Mouse (Mus musculus) embryonic facial prominence, embryonic 10.5 days (tissue): Measurements from ENCODE around the gene Eml2. TPM values are rescaled to one million over a fixed set of nuclear protein-coding genes. Genes with fewer than 3 reads are reported as not detected.

Experiments
- DNase-seq: peaks from one replicate; pipeline ENCODE4 v3.0.0-alpha.2; 2017; ENCODE audit warnings: low spot score
- H3K27ac ChIP-seq: fragments of 300-500 bp; sonication (generic); replicated peaks from 2 replicates; pipeline ENCODE4 v1.5.1; 2016; ENCODE audit warnings: mild to moderate bottlenecking
- H3K27me3 ChIP-seq: fragments of 300-500 bp; sonication (generic); replicated peaks from 2 replicates; pipeline ENCODE4 v1.6.1; 2016; ENCODE audit warnings: low read depth, mild to moderate bottlenecking; ENCODE audit not compliant: poor library complexity, severe bottlenecking
- H3K36me3 ChIP-seq: fragments of 300-500 bp; sonication (generic); replicated peaks from 2 replicates; pipeline ENCODE4 v1.6.1; 2016; ENCODE audit warnings: mild to moderate bottlenecking, moderate library complexity
- H3K4me1 ChIP-seq: fragments of 300-500 bp; sonication (generic); 2 replicates; pipeline ENCODE4 v1.6.1; 2016
- H3K4me3 ChIP-seq: fragments of 300-500 bp; sonication (generic); 2 replicates; pipeline ENCODE4 v1.5.1; 2016; ENCODE audit warnings: mild to moderate bottlenecking, moderate library complexity
- H3K9me3 ChIP-seq: fragments of 300-500 bp; sonication (generic); 2 replicates; pipeline ENCODE4 v1.6.1; 2016; ENCODE audit warnings: mild to moderate bottlenecking
- WGBS: fragments of 180-500 bp; shearing (Covaris S2); methylation state at CpG from one replicate; pipeline ENCODE4 v1.1.7; 2016; 5-methylcytosine and 5-hydroxymethylcytosine counted together
- polyA plus RNA-seq: library from polyadenylated mRNA; unstranded; fragments of >200 nt; fragmentation: Nextera tagmentation; extraction: Ambion mirVana; gene quantifications from 2 replicates; pipeline ENCODE4 v1.2.1, GENCODE M21; 2016

Eml2 gene
- polyA plus RNA-seq, 1 experiment from 2014 or later, result 5.2 TPM

GRCm38 (mm10) chr7:19180862-19181429 lies 4.7 kb downstream of the Eml2 start:
- Histone ChIP-seq H3K27me3 (peaks cover 49% of the 10 kb centered on the region), H3K4me1 (peaks cover 47% of the 10 kb centered on the region), H3K4me3 (peak overlapping the region; percentile 64), H3K27ac (peak overlapping the region; percentile 66), H3K36me3 (peaks cover 15% of the 10 kb centered on the region), H3K9me3 (0 out of 2 replicates have a peak, but pooled peaks cover 3% of the 10 kb centered on the region)
- 1% methylated on average over 27 of the region's 27 CpGs for WGBS
- peak; percentile 83 for DNase-seq

- Histone ChIP-seq H3K27me3 (peaks cover 16% of the 10 kb centered on the region), H3K36me3 (peaks cover 40% of the 10 kb centered on the region), H3K9me3 (no peaks in the 10 kb centered on the region), H3K4me1 (peaks cover 23% of the 10 kb centered on the region), H3K27ac (no peak overlapping the region), H3K4me3 (no peak overlapping the region)
- WGBS, result 88% methylated on average over 2 of the region's 2 CpGs
- DNase-seq, result no peak
These were observed 8.0 kb downstream of the Eml2 start for GRCm38 (mm10) chr7:19184250-19184649.

GRCm38 (mm10) chr7:19184758-19185157 lies 8.5 kb downstream of the Eml2 start:
- peaks cover 42% of the 10 kb centered on the region for H3K36me3 ChIP-seq
- peaks cover 18% of the 10 kb centered on the region for H3K4me1 ChIP-seq
- no peak for DNase-seq
- H3K4me3 ChIP-seq, result no peak overlapping the region
- peaks cover 11% of the 10 kb centered on the region for H3K27me3 ChIP-seq
- H3K27ac ChIP-seq, result no peak overlapping the region
- H3K9me3 ChIP-seq, result no peaks in the 10 kb centered on the region
- WGBS, result 88% methylated on average over 6 of the region's 6 CpGs

- Histone ChIP-seq H3K27ac (no peak overlapping the region), H3K9me3 (peaks cover 10% of the 10 kb centered on the region; the same call in 1 of the 2 replicates), H3K4me3 (no peak overlapping the region), H3K27me3 (no peaks in the 10 kb centered on the region), H3K36me3 (peaks cover 84% of the 10 kb centered on the region), H3K4me1 (no peaks in the 10 kb centered on the region)
- no peak for DNase-seq
- 96% methylated on average over 4 of the region's 4 CpGs for WGBS
These were observed 18.5 kb downstream of the Eml2 start for GRCm38 (mm10) chr7:19194676-19195075.

GRCm38 (mm10) chr7:19196676-19197075 lies 20.5 kb downstream of the Eml2 start:
- Histone ChIP-seq H3K9me3 (peaks cover 10% of the 10 kb centered on the region; the same call in 1 of the 2 replicates), H3K27ac (no peak overlapping the region), H3K27me3 (no peaks in the 10 kb centered on the region), H3K36me3 (peaks cover 81% of the 10 kb centered on the region), H3K4me3 (no peak overlapping the region), H3K4me1 (no peaks in the 10 kb centered on the region)
- WGBS, result 63% methylated on average over 6 of the region's 6 CpGs
- DNase-seq, result no peak

- Histone ChIP-seq H3K4me3 (no peak overlapping the region), H3K4me1 (no peaks in the 10 kb centered on the region), H3K9me3 (peaks cover 10% of the 10 kb centered on the region; the same call in 1 of the 2 replicates), H3K36me3 (peaks cover 83% of the 10 kb centered on the region), H3K27me3 (no peaks in the 10 kb centered on the region), H3K27ac (no peak overlapping the region)
- no peak for DNase-seq
- WGBS, result 26% methylated on average over 2 of the region's 2 CpGs
These were observed 21.8 kb downstream of the Eml2 start for GRCm38 (mm10) chr7:19197985-19198384.

GRCm38 (mm10) chr7:19201660-19202059 lies 25.4 kb downstream of the Eml2 start:
- WGBS, result 68% methylated on average over 15 of the region's 15 CpGs
- no peaks in the 10 kb centered on the region for H3K4me1 ChIP-seq
- no peak overlapping the region for H3K4me3 ChIP-seq
- no peak for DNase-seq
- no peaks in the 10 kb centered on the region for H3K27me3 ChIP-seq
- peaks cover 79% of the 10 kb centered on the region for H3K36me3 ChIP-seq
- H3K27ac ChIP-seq, result no peak overlapping the region
- no peaks in the 10 kb centered on the region for H3K9me3 ChIP-seq

GRCm38 (mm10) chr7:19202065-19202850 lies 26.0 kb downstream of the Eml2 start:
- peaks cover 73% of the 10 kb centered on the region for H3K36me3 ChIP-seq
- no peak for DNase-seq
- no peak overlapping the region for H3K27ac ChIP-seq
- no peaks in the 10 kb centered on the region for H3K27me3 ChIP-seq
- no peaks in the 10 kb centered on the region for H3K9me3 ChIP-seq
- WGBS, result 59% methylated on average over 15 of the region's 15 CpGs
- H3K4me3 ChIP-seq, result no peak overlapping the region
- no peaks in the 10 kb centered on the region for H3K4me1 ChIP-seq

GRCm38 (mm10) chr7:19208201-19208910 lies 32.1 kb downstream of the Eml2 start:
- 82% methylated on average over 13 of the region's 13 CpGs for whole genome bisulfite sequencing
- no peaks in the 10 kb centered on the region for H3K9me3 ChIP-seq
- no peak overlapping the region for H3K4me3 ChIP-seq
- peaks cover 16% of the 10 kb centered on the region for H3K4me1 ChIP-seq
- H3K27me3 ChIP-seq, result peaks cover 24% of the 10 kb centered on the region
- H3K27ac ChIP-seq, result no peak overlapping the region
- DNase-seq, result no peak
- H3K36me3 ChIP-seq, result peaks cover 27% of the 10 kb centered on the region

- H3K9me3 ChIP-seq, result no peaks in the 10 kb centered on the region
- peaks cover 31% of the 10 kb centered on the region for H3K27me3 ChIP-seq
- peak; percentile 30 for DNase-seq
- 54% methylated on average over 7 of the region's 7 CpGs for WGBS
- peaks cover 16% of the 10 kb centered on the region for H3K4me1 ChIP-seq
- H3K4me3 ChIP-seq, result no peak overlapping the region
- H3K36me3 ChIP-seq, result peaks cover 22% of the 10 kb centered on the region
- H3K27ac ChIP-seq, result no peak overlapping the region
These were observed 32.8 kb downstream of the Eml2 start for GRCm38 (mm10) chr7:19208944-19209472.

- peaks cover 35% of the 10 kb centered on the region for H3K27me3 ChIP-seq
These were observed 33.3 kb downstream of the Eml2 start for GRCm38 (mm10) chr7:19209494-19209893.

GRCm38 (mm10) chr7:19210010-19210409 lies 33.8 kb downstream of the Eml2 start:
- WGBS, result 86% methylated on average over 5 of the region's 5 CpGs

More at GRCm38 (mm10) chr7:19209494-19209893, 33.3 kb downstream of the Eml2 start:
- Histone ChIP-seq H3K9me3 (no peaks in the 10 kb centered on the region), H3K36me3 (peaks cover 17% of the 10 kb centered on the region), H3K27ac (no peak overlapping the region), H3K4me1 (peaks cover 18% of the 10 kb centered on the region), H3K4me3 (no peak overlapping the region)
- no peak for DNase-seq
- WGBS, result 84% methylated on average over 4 of the region's 4 CpGs

More at GRCm38 (mm10) chr7:19210010-19210409, 33.8 kb downstream of the Eml2 start:
- peaks cover 12% of the 10 kb centered on the region for H3K36me3 ChIP-seq
- H3K4me3 ChIP-seq, result no peak overlapping the region
- DNase-seq, result no peak
- no peaks in the 10 kb centered on the region for H3K9me3 ChIP-seq
- H3K27me3 ChIP-seq, result peaks cover 37% of the 10 kb centered on the region
- no peak overlapping the region for H3K27ac ChIP-seq
- H3K4me1 ChIP-seq, result peaks cover 23% of the 10 kb centered on the region
